Mouse (Mus musculus) myocyte (in vitro differentiated cells): ENCODE data around the gene Hectd4.

Experiments used
- MAX ChIP-seq: IDR thresholded peaks from one replicate; pipeline ENCODE4 v1.6.1; 2011; ENCODE audit warnings: low read depth, mild to moderate bottlenecking, control low read depth
- POLR2A ChIP-seq: IDR thresholded peaks from one replicate; pipeline ENCODE4 v1.6.1; 2011; ENCODE audit warnings: low read depth, mild to moderate bottlenecking, control low read depth, moderate library complexity; ENCODE audit not compliant: insufficient read length
- USF1 ChIP-seq: IDR thresholded peaks from one replicate; pipeline ENCODE4 v1.6.1; 2011; ENCODE audit warnings: low read depth, mild to moderate bottlenecking, control low read depth, moderate library complexity

- TF ChIP-seq MAX (no peak), POLR2A (no peak), USF1 (no peak)
Observed at GRCm38 (mm10) chr5:121191584-121191906, 28.5 kb upstream of the Hectd4 start.
